Mouse (Mus musculus): ENCODE results near the gene Tmigd3. TPM values are rescaled to one million over a fixed set of nuclear protein-coding genes. Genes with fewer than 3 reads are reported as not detected.
"Not testable (repeated sequence)": the region's sequence is repeated elsewhere in the genome, so short reads cannot be mapped to it uniquely, and the experiment has no call there.

Tmigd3 gene
- polyA plus RNA-seq, 1 experiment from 2014 or later: 0.35 TPM

DNA sequence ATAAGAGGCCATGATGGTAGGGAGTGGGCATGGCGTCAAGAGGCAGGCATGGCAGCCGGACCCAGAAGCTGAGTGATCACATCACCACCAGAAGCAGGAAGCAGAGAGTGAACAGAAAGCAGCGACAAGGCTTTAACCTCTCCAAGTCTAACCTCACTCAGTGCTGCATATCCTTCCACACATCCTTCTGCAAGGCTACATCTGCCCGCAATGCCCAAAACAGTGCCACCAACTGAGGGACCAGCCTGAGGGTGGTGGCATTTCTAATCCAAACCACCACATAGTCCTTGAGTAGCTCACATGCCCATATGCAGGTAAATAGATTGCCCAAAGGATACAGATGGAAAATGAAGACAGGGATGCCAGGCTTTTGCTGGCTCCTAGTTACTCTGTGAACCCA, 38.3 kb downstream of the Tmigd3 start:
- Histone ChIP-seq H3K4me3 (no peak overlapping the region), H3K27ac (no peak overlapping the region), H3K27me3 (no peaks in the 10 kb centered on the region), H3K36me3 (no peaks in the 10 kb centered on the region), H3K9me3 (no peaks in the 10 kb centered on the region), H3K4me2 (no peak overlapping the region), H3K4me1 (no peaks in the 10 kb centered on the region), H3K9ac (no peak overlapping the region)
- WGBS: 91% methylated on average over 4 of the region's 4 CpGs
- no peak for ATAC-seq (ENCODE audit: insufficient number of reproducible peaks, low FRiP score, low TSS enrichment, low read depth)

DNA sequence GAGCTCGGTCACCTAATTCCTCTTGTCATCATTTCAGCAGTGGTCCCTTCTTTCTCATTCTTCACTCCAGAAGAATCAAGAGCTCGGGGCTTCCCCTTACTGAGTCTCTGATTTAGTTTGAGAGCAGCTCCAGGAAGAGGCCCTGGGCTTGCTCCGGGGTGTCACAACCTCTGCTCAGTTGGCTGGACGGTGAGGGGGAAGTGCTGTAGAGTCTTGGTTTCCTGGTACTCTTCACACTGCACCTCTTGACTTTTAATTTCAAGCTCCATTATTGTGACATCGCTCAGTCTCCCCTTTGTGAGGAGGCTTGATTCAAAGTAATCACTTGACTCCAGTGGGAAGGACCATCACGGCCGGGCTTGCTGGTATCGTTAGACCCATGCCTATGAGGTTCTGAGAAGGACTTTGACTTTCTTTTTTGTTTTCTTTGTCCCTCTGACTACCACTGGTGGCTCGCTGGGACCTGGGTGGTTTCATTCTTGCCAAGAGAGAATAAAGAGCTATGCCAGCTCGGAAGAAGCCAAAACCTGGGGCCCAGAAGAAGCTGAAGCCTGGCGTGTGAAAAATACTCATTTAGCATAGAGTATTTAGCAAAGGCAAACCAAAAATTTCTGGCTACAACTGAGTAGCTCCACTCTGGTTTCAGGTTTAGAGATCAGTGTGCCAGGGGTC, 40.0 kb downstream of the Tmigd3 start:
- H3K36me3 ChIP-seq: no peaks in the 10 kb centered on the region
- 82% methylated on average over 11 of the region's 11 CpGs for WGBS
- H3K4me3 ChIP-seq: no peak overlapping the region
- H3K27me3 ChIP-seq: no peaks in the 10 kb centered on the region
- H3K9ac ChIP-seq: no peak overlapping the region
- no peaks in the 10 kb centered on the region for H3K9me3 ChIP-seq
- no peak overlapping the region for H3K4me2 ChIP-seq
- ATAC-seq (ENCODE audit: insufficient number of reproducible peaks, low FRiP score, low TSS enrichment, low read depth): no peak
- no peaks in the 10 kb centered on the region for H3K4me1 ChIP-seq
- no peak overlapping the region for H3K27ac ChIP-seq

GRCm38 (mm10) chr3:105912097-105912880, 41.6 kb downstream of the Tmigd3 start:
- H3K9ac ChIP-seq: no peak overlapping the region
- no peaks in the 10 kb centered on the region for H3K4me1 ChIP-seq
- 74% methylated on average over 9 of the region's 9 CpGs for WGBS
- no peaks in the 10 kb centered on the region for H3K27me3 ChIP-seq
- no peak overlapping the region for H3K27ac ChIP-seq
- H3K4me2 ChIP-seq: no peak overlapping the region
- H3K9me3 ChIP-seq: no peaks in the 10 kb centered on the region
- no peak overlapping the region for H3K4me3 ChIP-seq
- H3K36me3 ChIP-seq: no peaks in the 10 kb centered on the region
- no peak for ATAC-seq (ENCODE audit: insufficient number of reproducible peaks, low FRiP score, low TSS enrichment, low read depth)

- no peak for ATAC-seq (ENCODE audit: insufficient number of reproducible peaks, low FRiP score, low TSS enrichment, low read depth)
- Histone ChIP-seq H3K4me2 (no peak overlapping the region), H3K4me3 (no peak overlapping the region), H3K4me1 (no peaks in the 10 kb centered on the region), H3K27ac (no peak overlapping the region), H3K9ac (no peak overlapping the region), H3K9me3 (no peaks in the 10 kb centered on the region), H3K27me3 (no peaks in the 10 kb centered on the region), H3K36me3 (no peaks in the 10 kb centered on the region)
- 65% methylated on average over 10 of the region's 10 CpGs for WGBS
These were observed 43.4 kb downstream of the Tmigd3 start for GRCm38 (mm10) chr3:105913839-105914681.

- Histone ChIP-seq H3K27ac (no peak overlapping the region), H3K4me1 (no peaks in the 10 kb centered on the region)
These were observed 44.6 kb downstream of the Tmigd3 start for GRCm38 (mm10) chr3:105915281-105915680.

DNA sequence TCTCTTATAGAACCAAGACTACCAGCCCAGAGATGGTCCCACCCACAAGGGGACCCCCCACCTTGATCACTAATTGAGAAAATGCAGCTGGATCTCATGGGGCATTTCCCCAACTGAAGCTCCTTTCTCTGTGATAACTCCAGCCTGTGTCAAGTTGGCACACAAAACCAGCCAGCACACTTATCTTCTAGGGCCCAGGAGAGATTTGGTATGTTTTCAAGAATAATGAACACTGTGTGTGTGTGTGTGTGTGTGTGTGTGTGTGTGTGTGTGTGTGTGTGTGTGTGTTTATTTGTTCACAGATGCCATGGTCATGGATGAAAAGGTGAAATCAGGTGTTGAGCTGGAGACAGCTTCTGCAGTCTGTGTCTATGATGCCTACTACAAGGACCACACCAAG, 45.8 kb downstream of the Tmigd3 start:
- not testable (repeated sequence) for H3K4me1 ChIP-seq; H3K27ac ChIP-seq; H3K9ac ChIP-seq; H3K27me3 ChIP-seq; H3K9me3 ChIP-seq; H3K4me3 ChIP-seq; ATAC-seq (ENCODE audit: insufficient number of reproducible peaks, low FRiP score, low TSS enrichment, low read depth); H3K4me2 ChIP-seq; H3K36me3 ChIP-seq

More at GRCm38 (mm10) chr3:105915281-105915680, 44.6 kb downstream of the Tmigd3 start:
- H3K27me3 ChIP-seq: no peaks in the 10 kb centered on the region
- no peak for ATAC-seq (ENCODE audit: insufficient number of reproducible peaks, low FRiP score, low TSS enrichment, low read depth)
- H3K4me2 ChIP-seq: no peak overlapping the region
- WGBS: 33% methylated on average over 1 of the region's 1 CpGs
- H3K9me3 ChIP-seq: no peaks in the 10 kb centered on the region
- H3K9ac ChIP-seq: no peak overlapping the region
- H3K4me3 ChIP-seq: no peak overlapping the region
- no peaks in the 10 kb centered on the region for H3K36me3 ChIP-seq

DNA sequence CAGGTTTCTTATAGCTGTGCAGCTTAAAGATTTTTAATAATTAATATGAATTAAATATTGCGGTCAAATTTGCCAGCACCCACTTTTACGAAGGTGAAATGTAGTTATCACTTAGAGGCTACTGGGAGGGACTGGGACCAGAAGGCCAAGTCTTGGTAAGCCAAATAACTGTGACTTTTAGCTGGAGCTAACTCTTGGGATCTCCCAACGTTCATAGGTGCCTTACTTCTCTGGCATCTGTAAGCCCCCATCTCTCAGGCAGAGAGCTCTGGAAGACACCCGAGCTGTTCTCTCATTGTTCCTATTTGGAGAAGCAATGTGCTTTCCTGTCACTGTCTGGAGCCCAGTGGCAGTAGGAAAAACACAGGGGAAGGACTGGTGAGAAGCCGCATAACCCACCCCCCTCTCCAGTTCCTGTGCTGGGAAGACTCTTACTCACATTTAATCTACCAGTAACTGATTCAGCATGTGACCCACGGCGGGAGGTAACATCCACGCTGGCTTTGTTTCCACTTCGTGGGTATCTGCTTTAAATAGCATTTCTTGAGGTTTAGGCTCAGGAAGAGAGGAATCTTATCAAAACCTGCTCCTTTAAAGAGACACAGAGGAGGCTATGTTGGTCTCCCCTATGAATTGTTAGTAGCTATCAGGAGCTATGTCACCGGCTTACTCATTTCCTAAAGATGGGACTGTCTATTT, 47.1 kb downstream of the Tmigd3 start:
- H3K9me3 ChIP-seq: no peaks in the 10 kb centered on the region
- H3K4me1 ChIP-seq: no peaks in the 10 kb centered on the region
- no peak overlapping the region for H3K4me2 ChIP-seq
- no peak for ATAC-seq (ENCODE audit: insufficient number of reproducible peaks, low FRiP score, low TSS enrichment, low read depth)
- H3K36me3 ChIP-seq: no peaks in the 10 kb centered on the region
- no peaks in the 10 kb centered on the region for H3K27me3 ChIP-seq
- WGBS: 56% methylated on average over 10 of the region's 10 CpGs
- H3K27ac ChIP-seq: no peak overlapping the region
- no peak overlapping the region for H3K4me3 ChIP-seq
- H3K9ac ChIP-seq: no peak overlapping the region

DNA sequence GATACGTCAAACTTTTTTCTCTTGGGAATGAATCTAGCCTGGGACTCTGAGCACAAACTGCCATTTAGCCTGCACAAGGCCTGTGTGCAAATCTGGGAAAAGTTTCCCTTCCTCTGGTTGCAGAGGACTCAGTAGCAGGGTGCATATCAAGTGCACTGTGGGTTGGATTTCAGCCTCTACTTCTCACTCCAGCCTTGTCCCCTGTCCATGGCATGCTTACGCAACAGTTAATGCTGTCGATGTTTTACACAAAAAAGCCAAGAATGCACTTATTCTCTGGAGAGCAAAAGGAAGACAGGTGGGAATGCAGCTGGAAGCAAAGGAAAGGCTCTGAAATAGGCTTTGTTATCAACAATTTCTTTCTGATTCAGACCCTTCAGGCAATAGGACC, 47.6 kb downstream of the Tmigd3 start:
- no peak overlapping the region for H3K9ac ChIP-seq
- ATAC-seq (ENCODE audit: insufficient number of reproducible peaks, low FRiP score, low TSS enrichment, low read depth): no peak
- no peaks in the 10 kb centered on the region for H3K9me3 ChIP-seq
- no peak overlapping the region for H3K27ac ChIP-seq
- no peaks in the 10 kb centered on the region for H3K36me3 ChIP-seq
- H3K27me3 ChIP-seq: no peaks in the 10 kb centered on the region
- no peaks in the 10 kb centered on the region for H3K4me1 ChIP-seq
- H3K4me2 ChIP-seq: no peak overlapping the region
- WGBS: 70% methylated on average over 3 of the region's 3 CpGs
- H3K4me3 ChIP-seq: no peak overlapping the region

- not testable (repeated sequence) for H3K4me3 ChIP-seq; H3K9me3 ChIP-seq; H3K4me2 ChIP-seq; H3K4me1 ChIP-seq; H3K9ac ChIP-seq; H3K27me3 ChIP-seq; ATAC-seq (ENCODE audit: insufficient number of reproducible peaks, low FRiP score, low TSS enrichment, low read depth); H3K36me3 ChIP-seq; H3K27ac ChIP-seq
These were observed 50.0 kb downstream of the Tmigd3 start for GRCm38 (mm10) chr3:105920743-105921142.

- Histone ChIP-seq H3K9me3 (no peaks in the 10 kb centered on the region), H3K4me1 (no peaks in the 10 kb centered on the region), H3K27me3 (no peaks in the 10 kb centered on the region), H3K4me3 (no peak overlapping the region), H3K27ac (no peak overlapping the region), H3K36me3 (no peaks in the 10 kb centered on the region), H3K9ac (no peak overlapping the region), H3K4me2 (no peak overlapping the region)
- ATAC-seq (ENCODE audit: insufficient number of reproducible peaks, low FRiP score, low TSS enrichment, low read depth): no peak
- WGBS: 67% methylated on average over 2 of the region's 2 CpGs
These were observed 51.3 kb downstream of the Tmigd3 start for GRCm38 (mm10) chr3:105921959-105922358.

- Histone ChIP-seq H3K4me2 (no peak overlapping the region), H3K27ac (no peak overlapping the region), H3K9ac (no peak overlapping the region), H3K27me3 (no peaks in the 10 kb centered on the region), H3K4me1 (no peaks in the 10 kb centered on the region), H3K4me3 (no peak overlapping the region), H3K36me3 (no peaks in the 10 kb centered on the region), H3K9me3 (no peaks in the 10 kb centered on the region)
- ATAC-seq (ENCODE audit: insufficient number of reproducible peaks, low FRiP score, low TSS enrichment, low read depth): no peak
- 81% methylated on average over 9 of the region's 9 CpGs for WGBS
These were observed 53.9 kb downstream of the Tmigd3 start for GRCm38 (mm10) chr3:105924616-105925015.

All from limb, embryonic 15.5 days (tissue).